Mouse (Mus musculus) thymus, adult 2 months (tissue): ENCODE measurements around the gene Zfp341.

Experiments used
- CTCF ChIP-seq: fragments of 200-500 bp; IDR thresholded peaks from 2 replicates; pipeline ENCODE4 v1.5.1; 2012; ENCODE audit warnings: mild to moderate bottlenecking, control low read depth, low read length, moderate library complexity, borderline replicate concordance; ENCODE audit not compliant: control insufficient read depth, poor library complexity, insufficient read depth; ENCODE audit errors: extremely low read depth
- POLR2A ChIP-seq: fragments of 200-500 bp; IDR thresholded peaks from 2 replicates; pipeline ENCODE4 v1.6.1; 2012; ENCODE audit warnings: mild to moderate bottlenecking, low read length, control low read depth, moderate library complexity; ENCODE audit not compliant: control insufficient read depth, poor library complexity, insufficient read depth; ENCODE audit errors: extremely low read depth

DNA sequence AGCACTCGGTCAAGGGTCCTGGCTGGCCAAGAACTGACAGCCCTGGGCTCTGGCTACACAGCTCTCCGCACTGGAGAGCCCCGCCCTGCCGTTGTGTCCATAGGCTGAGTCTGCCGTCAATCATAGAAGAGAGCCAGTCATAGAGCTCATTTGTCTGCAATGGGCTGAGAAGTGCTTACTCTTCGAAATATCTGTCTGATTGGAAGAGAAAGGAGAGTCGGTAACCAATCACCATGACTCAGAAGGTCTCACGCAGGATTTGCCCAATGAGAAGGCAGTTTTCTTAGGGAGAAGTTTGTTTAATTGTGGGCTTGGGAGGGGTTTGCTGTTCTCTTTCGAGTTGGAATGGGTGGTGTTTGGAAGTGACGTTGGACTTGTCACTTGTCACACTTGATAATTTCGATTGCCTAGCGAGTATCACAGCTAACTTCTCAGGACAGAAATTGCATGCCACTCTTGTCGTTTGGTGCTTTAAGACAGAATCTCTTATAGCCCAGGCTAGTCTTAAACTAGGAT lies 9.4 kb upstream of the Zfp341 start, which contains the start of gene Pxmp4:
- TF ChIP-seq CTCF (no peak), POLR2A (peak; percentile 74)
